ENCODE assay signal across 9 mouse cellular contexts in the genomic region with DNA sequence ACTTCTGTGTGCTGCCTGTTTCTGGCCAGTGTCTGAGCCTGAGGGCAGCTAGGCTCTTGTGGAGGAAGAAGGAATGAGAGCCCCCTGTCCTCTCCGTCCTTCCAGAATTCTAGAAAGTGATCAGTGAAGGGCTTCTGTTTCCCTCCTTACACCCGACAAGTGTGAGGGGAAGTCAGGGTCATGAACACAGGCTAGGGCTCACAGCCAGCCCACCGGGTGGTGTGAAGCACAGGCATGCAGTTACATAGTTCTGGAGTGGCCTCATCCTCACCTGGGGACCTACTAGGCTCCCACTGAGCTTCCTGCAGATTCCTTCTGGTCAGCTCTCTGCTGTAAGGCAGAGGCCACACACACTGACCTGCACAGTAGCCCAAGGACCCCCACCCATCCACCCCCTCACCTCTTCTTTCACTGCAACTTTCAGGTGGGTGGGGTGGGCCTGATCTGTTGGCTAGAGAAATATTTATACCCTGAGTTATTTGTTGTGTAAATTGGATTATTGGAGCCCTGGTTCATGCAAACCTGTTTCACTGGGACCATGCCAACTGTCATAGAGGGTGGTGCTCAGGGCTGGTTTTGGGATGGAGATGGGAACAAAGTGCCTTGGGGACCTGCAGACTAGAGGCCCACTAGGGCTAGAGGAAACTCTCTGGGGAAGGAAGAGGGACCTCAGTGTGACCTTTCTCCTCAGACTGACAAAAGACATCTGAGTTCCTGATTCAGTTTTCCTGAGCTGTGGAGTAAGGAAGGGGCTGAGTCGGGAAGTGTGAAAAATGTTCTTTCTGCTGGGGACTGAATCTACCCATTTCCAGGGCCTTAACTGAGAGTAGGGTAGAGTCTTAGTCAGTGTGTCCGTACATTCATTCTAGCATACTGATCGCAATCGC. TPM values are rescaled to one million over a fixed set of nuclear protein-coding genes. Genes with fewer than 3 reads are reported as not detected.
DNase-seq lines count a peak whose midpoint lies in the region; ATAC-seq lines count a peak whose summit lies in the region.
"Had no signal": no experiment of that assay in that cellular context is flagged by ENCODE, and none has a peak within 500 bp of the region (broad histone marks: within the 10 kb centered on the region; RNA-seq: fewer than 3 reads in every experiment).

No protein-coding gene starts in this region.

- peaks cover 40% of the 10 kb centered on the region for H3K36me3 ChIP-seq in heart, embryonic 10.5 days
- H3K36me3 ChIP-seq in limb, embryonic 12.5 days, result peaks cover 63% of the 10 kb centered on the region

- H3K9ac ChIP-seq in limb, embryonic 12.5 days (replicated peaks), result 0 out of 2 replicates have a peak overlapping the region, but pooled peaks have one; percentile 8

- H3K9me3 ChIP-seq in heart, embryonic 10.5 days, result no peaks in the 10 kb centered on the region
- H3K9me3 ChIP-seq in limb, embryonic 12.5 days, result no peaks in the 10 kb centered on the region

- H3K4me3 ChIP-seq in heart, embryonic 10.5 days, result no peak overlapping the region
- no peak overlapping the region for H3K4me3 ChIP-seq in limb, embryonic 12.5 days (replicated peaks)

- H3K4me1 ChIP-seq in heart, embryonic 10.5 days, result peaks cover 95% of the 10 kb centered on the region
- H3K4me1 ChIP-seq in limb, embryonic 12.5 days (replicated peaks), result peaks cover 80% of the 10 kb centered on the region

- no peak overlapping the region for H3K4me2 ChIP-seq in limb, embryonic 12.5 days

- no peaks in the 10 kb centered on the region for H3K27me3 ChIP-seq in heart, embryonic 10.5 days (ENCODE audit: insufficient read depth, poor library complexity, severe bottlenecking)
- no peaks in the 10 kb centered on the region for H3K27me3 ChIP-seq in limb, embryonic 12.5 days
- H3K27me3 ChIP-seq: Patski had no signal

- peak overlapping the region; percentile 77 for H3K27ac ChIP-seq in heart, embryonic 10.5 days
- peak overlapping the region; percentile 65 for H3K27ac ChIP-seq in limb, embryonic 12.5 days

- no peak for DNase-seq in heart, embryonic 10.5 days (ENCODE audit: low spot score)
- no peak for DNase-seq in heart, postnatal 25 days (ENCODE audit: low spot score)
- DNase-seq in urinary bladder, postnatal 25 days (ENCODE audit: low spot score), result peak; percentile 16
- DNase-seq in urinary bladder, postnatal 14 days (ENCODE audit: low spot score), result no peak
- no peak for DNase-seq in right cerebral cortex, postnatal 4 days
- DNase-seq in thymus, adult 18-20 months, result no peak
- DNase-seq in B cell, adult 2 months, result no peak

- intact Hi-C loops in heart, postnatal 25 days (cut with DNase I), result no loop called here

- 54% methylated on average over 7 of the region's 7 CpGs for WGBS in heart, embryonic 10.5 days
- WGBS in limb, embryonic 12.5 days, result 71% methylated on average over 7 of the region's 7 CpGs

- ATAC-seq in limb, embryonic 12.5 days (ENCODE audit: insufficient number of reproducible peaks, insufficient read depth, low FRiP score, low TSS enrichment, low read depth), result no peak
- ATAC-seq: Patski had no signal

RNA-seq across cellular contexts. Expression of gene Lasp1, which starts 10.7 kb away (rescaled TPM):
- 50.8 and 65.1 TPM in 2 replicates for polyA plus RNA-seq in heart, embryonic 10.5 days (2016; fragmentation: Nextera tagmentation; extraction: Ambion mirVana)
- 10 to 100 TPM; 41.3 to 46.2 TPM for total RNA-seq in heart, postnatal 25 days (2021)
- polyA plus RNA-seq in limb, embryonic 12.5 days (2016; fragmentation: Nextera tagmentation; extraction: Ambion mirVana), result 110 and 120 TPM in 2 replicates

RNA-seq across cellular contexts. Expression of gene Rpl23, which starts 27.2 kb away (rescaled TPM):
- polyA plus RNA-seq in heart, embryonic 10.5 days (2016; fragmentation: Nextera tagmentation; extraction: Ambion mirVana), result 387 and 414 TPM in 2 replicates
- 100 to 1,000 TPM; 454 to 515 TPM for total RNA-seq in heart, postnatal 25 days (2021)
- 513 and 518 TPM in 2 replicates for polyA plus RNA-seq in limb, embryonic 12.5 days (2016; fragmentation: Nextera tagmentation; extraction: Ambion mirVana)

RNA-seq across cellular contexts. Expression of gene B230217C12Rik, which starts 31.1 kb away (rescaled TPM):
- polyA plus RNA-seq in heart, embryonic 10.5 days (2016; fragmentation: Nextera tagmentation; extraction: Ambion mirVana), result 9.2 and 9.6 TPM in 2 replicates
- total RNA-seq in heart, postnatal 25 days (2021), result under 1 TPM; 0.83 to 0.87 TPM
- 11.8 and 13.2 TPM in 2 replicates for polyA plus RNA-seq in limb, embryonic 12.5 days (2016; fragmentation: Nextera tagmentation; extraction: Ambion mirVana)

RNA-seq across cellular contexts. Expression of gene 1700001P01Rik, which starts 33.8 kb away (rescaled TPM):
- polyA plus RNA-seq in heart, embryonic 10.5 days (2016; fragmentation: Nextera tagmentation; extraction: Ambion mirVana), result 0.30 TPM in 1 of 2 replicates, not detected in the other
- not detected for total RNA-seq in heart, postnatal 25 days (2021)
- polyA plus RNA-seq in limb, embryonic 12.5 days (2016; fragmentation: Nextera tagmentation; extraction: Ambion mirVana), result 0.37 TPM in 1 of 2 replicates, not detected in the other

RNA-seq across cellular contexts. Expression of gene Cwc25, which starts 43.1 kb away (rescaled TPM):
- polyA plus RNA-seq in heart, embryonic 10.5 days (2016; fragmentation: Nextera tagmentation; extraction: Ambion mirVana), result 11.6 and 17.0 TPM in 2 replicates
- 1 to 10 TPM; 7.0 to 7.2 TPM for total RNA-seq in heart, postnatal 25 days (2021)
- polyA plus RNA-seq in limb, embryonic 12.5 days (2016; fragmentation: Nextera tagmentation; extraction: Ambion mirVana), result 24.6 and 25.6 TPM in 2 replicates
